Mouse (Mus musculus) cerebellum, adult 9-10 months (tissue): ENCODE measurements at regions not wholly inside any gene's neighbourhood (a gene's known extent, or its start where the extent isn't known, plus 50 kb on each side); places are given as distances from the start of the nearest gene placed in this dataset.
"Not testable (repeated sequence)": the region's sequence is repeated elsewhere in the genome, so short reads cannot be mapped to it uniquely, and the experiment has no call there.

Source experiments
- DNase-seq: peaks from one replicate; pipeline ENCODE4 v3.0.0; 2022

DNA sequence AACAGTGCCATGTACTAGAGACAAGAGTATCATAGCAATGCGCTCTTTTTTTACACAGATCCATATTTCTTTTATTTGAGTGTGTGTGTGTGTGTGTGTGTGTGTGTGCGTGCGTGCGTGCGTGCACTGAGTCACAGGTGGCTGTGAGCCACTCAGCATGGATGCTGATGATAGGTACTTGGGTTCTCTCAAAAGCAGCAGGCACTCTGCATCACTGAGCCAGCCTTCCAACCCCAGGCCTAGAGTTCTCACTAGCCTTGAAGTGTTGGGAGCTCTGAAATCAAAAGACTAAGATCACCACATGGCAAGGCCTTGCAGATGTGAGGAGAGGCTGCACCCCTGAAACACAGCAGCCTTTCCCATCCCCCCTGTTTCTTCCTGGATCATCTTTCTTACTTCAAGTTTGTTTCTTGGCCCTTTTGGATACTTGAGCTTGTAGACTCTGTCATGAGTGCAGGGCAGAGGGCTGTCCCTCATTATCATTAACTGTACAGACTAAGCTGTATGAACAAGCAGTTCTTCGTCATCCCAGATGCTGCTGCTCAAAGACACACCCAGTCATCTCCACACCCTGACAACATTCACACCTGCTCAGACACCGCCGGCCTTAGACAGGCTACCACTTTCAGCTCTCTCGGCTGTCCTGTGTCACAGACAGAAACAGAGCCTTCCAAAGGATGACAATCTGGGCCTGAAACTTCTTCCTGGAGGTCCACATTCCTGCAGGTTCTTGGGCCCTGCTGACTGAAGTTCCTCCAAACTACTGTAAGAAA, 405.5 kb upstream of the Ercc4 start:
- no peak for DNase-seq

DNA sequence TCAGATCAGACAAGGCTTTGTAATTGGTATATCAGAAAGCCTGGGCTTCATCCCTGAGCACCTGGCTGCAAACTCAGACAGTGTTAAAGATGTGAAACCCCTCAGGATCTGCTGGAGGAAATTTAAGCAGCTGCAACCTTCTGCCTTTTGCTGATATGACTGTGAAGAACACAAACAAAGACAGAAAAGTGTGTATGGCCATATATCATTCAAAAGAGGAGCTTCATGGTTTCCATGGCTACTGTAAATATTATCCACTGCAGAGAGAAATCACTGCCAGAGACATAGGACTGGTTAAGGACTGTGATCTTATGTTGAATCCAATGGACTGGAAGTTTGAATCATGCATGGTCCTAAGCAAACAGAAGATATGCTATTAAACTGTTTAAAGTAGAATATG, 402.6 kb upstream of the Ercc4 start:
- DNase-seq: no peak

DNA sequence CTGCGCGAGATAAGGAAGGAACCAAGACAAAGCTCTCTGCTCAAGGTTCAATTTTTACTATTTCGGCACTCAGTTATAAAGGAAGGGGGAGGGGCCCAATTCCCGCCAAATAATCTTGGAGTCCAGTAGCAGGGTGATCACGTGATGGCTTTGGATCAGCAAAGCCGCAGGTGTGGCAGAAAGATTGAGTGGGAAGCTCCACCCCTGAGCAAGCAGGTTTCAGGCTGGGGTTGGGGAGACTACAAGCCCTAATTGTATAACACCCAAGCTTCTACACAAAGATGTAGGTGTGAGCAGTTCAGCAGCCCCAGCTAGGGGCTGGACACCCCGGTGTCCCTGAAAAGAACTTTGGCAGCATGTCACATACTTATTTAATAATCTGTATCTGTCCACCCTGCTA, 388.1 kb upstream of the Ercc4 start:
- not testable (repeated sequence) for DNase-seq

- DNase-seq: no peak
Observed at GRCm38 (mm10) chr16:12726043-12726442, 383.4 kb upstream of the Ercc4 start.

DNA sequence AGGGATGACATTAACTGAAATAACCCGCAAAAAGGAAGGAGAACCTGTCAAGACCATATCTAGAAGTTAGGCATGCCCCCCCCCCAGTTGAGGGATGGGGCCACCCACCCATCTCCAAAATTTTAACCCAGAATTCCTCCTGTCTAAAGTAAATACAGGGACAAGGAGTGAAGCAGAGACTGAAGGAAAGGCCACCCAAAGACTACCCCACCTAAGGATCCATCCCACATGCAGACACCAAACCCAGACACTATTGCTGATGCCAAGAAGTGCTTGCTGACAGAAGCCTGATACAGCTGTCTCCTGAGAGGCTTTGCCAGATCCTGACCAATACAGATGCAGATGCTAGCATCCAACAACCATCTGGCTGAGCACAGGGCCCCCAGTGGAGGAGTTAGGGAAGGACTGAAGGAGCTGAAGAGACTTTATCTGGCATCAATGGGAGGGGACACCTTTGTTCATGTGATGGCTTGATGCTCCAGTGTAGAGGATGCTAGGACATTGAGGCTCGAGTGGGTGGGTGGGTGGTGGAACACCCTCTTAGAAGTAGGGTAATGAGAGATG, 379.2 kb upstream of the Ercc4 start:
- not testable (repeated sequence) for DNase-seq

DNA sequence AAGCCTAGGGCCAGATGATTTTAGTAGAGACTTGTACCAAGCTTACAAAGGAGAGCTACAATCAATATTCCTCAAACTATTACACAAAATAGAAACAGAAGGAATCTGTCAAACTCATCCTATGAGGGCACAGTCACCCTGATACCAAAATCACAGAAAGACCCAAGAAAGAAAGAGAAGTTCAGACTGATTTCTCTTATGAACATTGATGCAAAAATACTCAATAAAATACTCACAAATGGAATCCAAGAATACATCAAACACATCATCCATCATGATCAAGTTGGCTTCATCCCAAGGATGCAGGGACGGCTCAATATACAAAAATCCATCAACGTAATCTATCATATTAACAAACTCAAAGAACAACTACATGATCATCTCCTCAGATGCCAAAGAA, 377.9 kb upstream of the Ercc4 start:
- no peak for DNase-seq

GRCm38 (mm10) chr16:12742472-12742871, 367.0 kb upstream of the Ercc4 start:
- no peak for DNase-seq

DNA sequence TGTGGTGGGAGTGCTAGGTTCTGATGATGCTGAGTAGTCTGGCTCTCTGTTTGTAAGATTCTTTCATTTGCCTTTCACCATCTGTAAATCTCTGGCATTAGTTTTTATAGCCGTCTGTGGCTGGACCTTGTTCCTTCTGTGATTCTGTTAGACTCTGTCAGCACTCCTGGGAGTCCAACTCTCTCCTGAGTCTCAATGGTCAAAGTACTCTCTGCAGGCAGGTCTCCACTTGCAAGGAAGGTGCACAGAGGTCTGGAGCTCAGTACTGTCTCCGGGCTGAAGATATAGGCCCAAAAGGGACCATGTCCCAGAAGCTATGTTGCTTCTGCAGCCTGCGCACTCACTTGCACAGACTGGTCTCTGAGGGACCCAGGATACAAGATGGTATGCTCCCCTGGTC, 356.3 kb upstream of the Ercc4 start:
- no peak for DNase-seq

DNA sequence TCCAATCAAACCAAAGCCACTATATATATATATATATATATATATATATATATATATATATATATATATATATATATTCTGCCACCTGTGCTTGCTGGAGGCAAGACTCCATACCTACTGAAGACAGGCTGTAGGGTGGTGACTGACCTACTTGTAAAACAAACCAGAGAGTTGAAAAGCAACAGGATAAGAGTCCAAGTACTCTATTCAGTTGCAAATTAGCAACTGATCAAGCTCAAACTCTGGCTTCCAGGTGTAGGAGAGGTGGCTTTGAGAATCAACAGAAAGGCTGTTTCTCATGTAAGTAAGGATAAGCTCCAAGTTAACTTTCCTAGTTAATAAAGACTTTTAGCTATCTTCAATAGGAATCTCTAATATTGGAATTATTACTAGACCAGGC, 355.1 kb upstream of the Ercc4 start:
- no peak for DNase-seq

GRCm38 (mm10) chr16:12758594-12758993, 350.9 kb upstream of the Ercc4 start:
- no peak for DNase-seq

GRCm38 (mm10) chr16:12764166-12764565, 345.3 kb upstream of the Ercc4 start:
- no peak for DNase-seq

GRCm38 (mm10) chr16:12764608-12765007, 344.9 kb upstream of the Ercc4 start:
- no peak for DNase-seq

- no peak for DNase-seq
Observed at GRCm38 (mm10) chr16:12766846-12767245, 342.6 kb upstream of the Ercc4 start.

- DNase-seq: no peak
Observed at GRCm38 (mm10) chr16:12768161-12768895, 341.2 kb upstream of the Ercc4 start.

- DNase-seq: no peak
Observed at GRCm38 (mm10) chr16:12770482-12770881, 339.0 kb upstream of the Ercc4 start.

- DNase-seq: no peak
Observed at GRCm38 (mm10) chr16:12772535-12772934, 336.9 kb upstream of the Ercc4 start.

DNA sequence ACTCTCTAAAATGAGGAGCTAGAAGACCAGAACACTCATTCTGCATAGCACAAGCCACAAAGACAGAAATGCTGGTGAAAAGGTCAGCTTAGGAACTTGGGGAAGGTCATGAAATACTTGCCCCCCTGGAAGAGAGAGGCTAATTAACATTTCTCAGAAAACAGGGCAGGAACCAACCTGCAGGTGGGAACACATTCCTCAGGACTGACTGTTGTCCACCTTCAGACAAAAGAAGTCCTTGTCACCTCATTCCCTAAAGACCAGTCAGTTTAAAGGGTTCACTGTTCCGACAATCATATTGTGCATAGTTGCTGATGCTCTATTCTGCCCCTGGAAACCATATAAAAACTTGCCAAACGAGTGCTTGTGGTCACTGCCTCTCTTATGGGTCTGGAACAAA, 333.6 kb upstream of the Ercc4 start:
- DNase-seq: no peak

DNA sequence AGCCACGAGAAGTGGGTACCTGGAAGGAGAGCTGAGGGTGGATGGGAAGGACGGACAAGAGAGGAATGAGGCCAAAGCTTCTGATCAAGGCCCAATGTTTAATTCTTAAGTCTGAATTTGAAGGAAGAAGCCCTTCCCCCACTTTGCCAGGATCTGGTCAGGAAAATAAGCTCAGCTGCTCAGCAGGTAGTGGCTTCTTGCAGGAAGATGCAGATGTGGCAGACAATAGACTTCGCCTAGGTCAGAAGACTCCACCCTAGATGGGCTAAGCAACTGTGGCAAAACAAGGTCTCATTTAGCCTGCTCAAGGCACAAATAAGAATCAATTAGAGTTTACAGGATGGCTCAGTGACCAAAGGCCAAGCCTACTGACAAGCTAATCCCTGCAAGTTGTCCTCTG, 330.4 kb upstream of the Ercc4 start:
- no peak for DNase-seq

- DNase-seq: no peak
Observed at GRCm38 (mm10) chr16:12780635-12781034, 328.8 kb upstream of the Ercc4 start.

DNA sequence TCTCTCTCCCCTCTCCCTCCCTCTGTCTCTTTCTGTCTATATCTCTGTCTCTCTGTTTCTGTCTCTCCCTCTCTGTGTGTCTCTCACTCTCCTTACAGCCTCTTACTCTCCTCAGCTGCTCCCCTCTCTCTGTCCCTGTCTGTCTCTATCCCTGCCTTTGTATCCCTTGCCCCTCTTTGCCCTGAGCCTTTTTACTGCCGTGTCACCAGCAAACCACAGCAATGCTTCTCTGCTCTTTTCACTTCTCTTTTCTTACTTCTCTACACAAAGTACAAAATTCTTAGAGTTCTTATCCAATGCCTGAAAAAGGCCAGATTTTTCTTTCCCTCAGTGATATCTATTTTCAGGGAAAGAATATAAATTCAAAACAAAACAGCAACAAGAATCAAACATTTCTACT, 323.7 kb upstream of the Ercc4 start:
- DNase-seq: no peak

- no peak for DNase-seq
Observed at GRCm38 (mm10) chr16:12798523-12798922, 311.0 kb upstream of the Ercc4 start.

DNA sequence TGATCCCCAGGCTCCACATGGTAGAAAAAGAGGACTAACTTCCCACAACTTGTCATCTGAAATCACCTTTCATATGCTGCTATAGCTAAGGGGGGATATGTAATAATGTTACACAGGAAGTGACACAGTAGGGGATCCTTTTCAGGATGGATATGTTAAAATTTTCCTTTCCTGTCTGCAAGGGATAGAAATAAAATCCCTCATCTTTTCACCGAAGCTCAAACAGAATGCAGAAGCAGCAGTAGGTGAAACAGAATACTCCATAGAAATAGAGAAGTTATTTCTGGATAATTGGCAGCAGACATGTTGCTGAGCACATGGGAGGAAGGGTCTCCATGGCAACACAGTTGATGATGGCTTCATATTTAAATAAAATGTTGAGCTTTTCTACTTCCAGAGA, 309.3 kb upstream of the Ercc4 start:
- DNase-seq: no peak

DNA sequence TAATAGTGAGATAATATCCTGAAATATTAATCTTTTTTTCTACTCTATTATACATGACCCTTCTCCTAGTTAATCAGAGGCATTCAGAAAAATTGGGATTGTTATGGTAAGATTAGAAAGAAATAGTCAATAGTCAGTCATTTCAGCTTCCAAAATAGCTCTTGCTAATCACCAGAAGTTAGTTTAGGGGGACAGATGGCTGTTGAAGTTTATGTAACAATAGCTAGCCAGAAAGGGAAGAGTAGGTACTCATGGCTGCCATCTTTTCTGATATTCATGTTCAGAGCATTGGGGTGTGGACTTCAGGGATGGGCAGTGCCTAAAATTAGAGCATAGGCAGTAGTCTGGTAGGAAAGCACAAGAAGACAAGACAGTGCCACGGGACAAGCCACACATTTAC, 306.8 kb upstream of the Ercc4 start:
- no peak for DNase-seq

- no peak for DNase-seq
Observed at GRCm38 (mm10) chr16:12807351-12807871, 302.1 kb upstream of the Ercc4 start.
